Mouse (Mus musculus) ovary, postnatal 36 days (tissue): ENCODE results near the gene Sympk.

Experiments
- DNase-seq: peaks from one replicate; pipeline ENCODE4 v3.0.0; 2022; ENCODE audit warnings: low spot score, mixed read lengths

The Sympk gene

GRCm38 (mm10) chr7:19024096-19024506 lies at the start of gene Sympk:
Gene Sympk, plus strand, starts transcription at chr7:19024377.
- DNase-seq: peak; percentile 95

GRCm38 (mm10) chr7:18978381-18978780 lies 45.8 kb upstream of the Sympk start:
- no peak for DNase-seq

GRCm38 (mm10) chr7:18986503-18986902 lies 37.7 kb upstream of the Sympk start:
- no peak for DNase-seq

GRCm38 (mm10) chr7:18987100-18987499 lies 37.1 kb upstream of the Sympk start, which contains the start of gene Nanos2:
Gene Nanos2, plus strand, starts transcription at chr7:18987400.
- no peak for DNase-seq

- no peak for DNase-seq
These were observed 36.4 kb upstream of the Sympk start for GRCm38 (mm10) chr7:18987747-18988146.

- no peak for DNase-seq
These were observed 35.4 kb upstream of the Sympk start for GRCm38 (mm10) chr7:18988780-18989179.

- DNase-seq: no peak
These were observed 34.2 kb upstream of the Sympk start for GRCm38 (mm10) chr7:18989995-18990394.

GRCm38 (mm10) chr7:18990601-18991295 lies 33.4 kb upstream of the Sympk start, which contains the start of gene Mypop:
Gene Mypop, plus strand, starts transcription at chr7:18991245.
- peak; percentile 99 for DNase-seq

GRCm38 (mm10) chr7:18991660-18992293 lies 32.4 kb upstream of the Sympk start:
- no peak for DNase-seq

GRCm38 (mm10) chr7:18992294-18992675 lies 31.9 kb upstream of the Sympk start:
- peak; percentile 42 for DNase-seq

- no peak for DNase-seq
These were observed 31.1 kb upstream of the Sympk start for GRCm38 (mm10) chr7:18993036-18993435.

GRCm38 (mm10) chr7:18998835-18999234 lies 25.3 kb upstream of the Sympk start:
- DNase-seq: no peak

- DNase-seq: no peak
These were observed 23.8 kb upstream of the Sympk start for GRCm38 (mm10) chr7:19000421-19000820.

GRCm38 (mm10) chr7:19001066-19001806 lies 22.9 kb upstream of the Sympk start:
- peak; percentile 52 for DNase-seq

- DNase-seq: no peak
These were observed 22.4 kb upstream of the Sympk start for GRCm38 (mm10) chr7:19001807-19002085.

GRCm38 (mm10) chr7:19002115-19002514 lies 22.1 kb upstream of the Sympk start:
- no peak for DNase-seq

GRCm38 (mm10) chr7:19002848-19003498 lies 21.2 kb upstream of the Sympk start:
- peak; percentile 54 for DNase-seq

- peak; percentile 91 for DNase-seq
These were observed 20.1 kb upstream of the Sympk start, which contains the start of gene Irf2bp1 for GRCm38 (mm10) chr7:19003902-19004630. Gene Irf2bp1, plus strand, starts transcription at chr7:19004044.

GRCm38 (mm10) chr7:19004631-19005079 lies 19.5 kb upstream of the Sympk start:
- no peak for DNase-seq

GRCm38 (mm10) chr7:19005417-19006121 lies 18.6 kb upstream of the Sympk start:
- DNase-seq: no peak

GRCm38 (mm10) chr7:19006476-19006875 lies 17.7 kb upstream of the Sympk start:
- peak; percentile 77 for DNase-seq
